Mouse (Mus musculus) stomach, embryonic 14.5 days (tissue): Measurements from ENCODE around the gene Upk2. TPM values are rescaled to one million over a fixed set of nuclear protein-coding genes. Genes with fewer than 3 reads are reported as not detected.

Experiments used
- ATAC-seq: fragments of 200-750 bp; cut with Nextera tagmentation; 2 replicates; pipeline ENCODE4 v1.8.0; 2017; ENCODE audit warnings: low read depth, moderate TSS enrichment; ENCODE audit not compliant: insufficient number of reproducible peaks, insufficient read depth, low FRiP score
- H3K27ac ChIP-seq: fragments of 300-500 bp; sonication (generic); 2 replicates; pipeline ENCODE4 v1.5.1; 2014; ENCODE audit warnings: mild to moderate bottlenecking, low read length, moderate library complexity, mixed read lengths
- H3K27me3 ChIP-seq: fragments of 300-500 bp; sonication (generic); 2 replicates; pipeline ENCODE4 v1.6.1; 2014; ENCODE audit warnings: low read length, control low read depth, mixed read lengths; ENCODE audit not compliant: control insufficient read depth, insufficient read depth
- H3K36me3 ChIP-seq: fragments of 300-500 bp; sonication (generic); 2 replicates; pipeline ENCODE4 v1.6.1; 2014; ENCODE audit warnings: mild to moderate bottlenecking, control low read depth, low read length, moderate library complexity, mixed read lengths; ENCODE audit not compliant: control insufficient read depth, insufficient read depth
- H3K4me1 ChIP-seq: fragments of 300-500 bp; sonication (generic); 2 replicates; pipeline ENCODE4 v1.6.1; 2014; ENCODE audit warnings: low read length, control low read depth, mixed read lengths; ENCODE audit not compliant: control insufficient read depth, insufficient read depth
- H3K4me2 ChIP-seq: fragments of 300-500 bp; sonication (generic); replicated peaks from 2 replicates; pipeline ENCODE4 v1.6.1; 2014; ENCODE audit warnings: low read depth, low read length, control low read depth
- H3K4me3 ChIP-seq: fragments of 300-500 bp; sonication (generic); 2 replicates; pipeline ENCODE4 v1.5.1; 2014; ENCODE audit warnings: low read depth, low read length, control low read depth
- H3K9ac ChIP-seq: fragments of 300-500 bp; sonication (generic); replicated peaks from 2 replicates; pipeline ENCODE4 v1.6.1; 2014; ENCODE audit warnings: low read depth, mild to moderate bottlenecking, control low read depth, low read length, moderate library complexity, mixed read lengths
- H3K9me3 ChIP-seq: fragments of 300-500 bp; sonication (generic); 2 replicates; pipeline ENCODE4 v1.6.1; 2016; ENCODE audit warnings: low read depth, low read length, control low read depth; ENCODE audit not compliant: control insufficient read depth
- WGBS: fragments of 180-500 bp; shearing (Covaris S2); extraction: QIAGEN DNeasy Blood & Tissue Kit; methylation state at CpG from one replicate; pipeline ENCODE4 v1.1.7; 2014; 5-methylcytosine and 5-hydroxymethylcytosine counted together
- polyA plus RNA-seq: library from polyadenylated mRNA; unstranded; fragments of >200 nt; fragmentation: Nextera tagmentation; extraction: Ambion mirVana; gene quantifications from 2 replicates; pipeline ENCODE4 v1.2.1, GENCODE M21; 2014

Upk2 gene
- polyA plus RNA-seq, 1 experiment from 2014 or later = 25.9 TPM

DNA sequence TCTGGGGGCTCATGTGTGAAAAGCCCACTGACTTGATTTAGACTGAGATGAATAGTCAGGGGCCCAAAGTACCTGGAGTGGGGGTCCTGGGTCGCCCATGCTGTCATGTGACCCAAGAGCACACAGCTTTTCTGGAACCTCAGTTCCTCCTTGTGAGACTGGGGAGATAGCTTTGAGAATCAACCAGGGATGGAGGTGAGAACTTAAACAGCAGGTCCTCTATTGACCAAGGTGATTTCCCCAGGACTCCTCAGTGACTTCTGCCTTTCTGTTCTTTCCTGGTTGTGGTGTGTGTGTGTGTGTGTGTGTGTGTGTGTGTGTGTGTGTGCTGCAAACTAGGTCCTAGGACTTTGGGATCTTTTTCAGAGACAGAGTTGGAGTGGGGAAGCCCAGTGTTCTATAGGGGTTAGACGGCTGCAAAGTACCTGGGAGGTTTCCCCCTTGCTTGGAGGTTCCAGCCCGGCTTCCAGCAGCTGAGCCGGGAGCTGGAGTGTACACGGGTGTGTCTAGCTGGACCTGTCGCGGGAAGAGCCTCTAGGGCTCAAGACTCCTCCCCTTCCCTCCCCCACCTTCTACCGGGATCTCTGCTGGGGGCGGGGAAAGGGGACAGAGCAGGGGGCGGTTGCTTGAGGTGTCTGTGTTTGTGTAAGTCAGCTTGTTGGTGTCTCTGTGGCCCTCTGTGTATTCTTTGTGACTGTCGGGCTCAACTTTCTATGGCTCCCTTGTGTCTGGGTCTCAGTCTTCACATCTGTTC lies 43.0 kb upstream of the Upk2 start:
- peaks cover 13% of the 10 kb centered on the region for H3K36me3 ChIP-seq
- H3K4me3 ChIP-seq = peak overlapping the region; percentile 39
- H3K27me3 ChIP-seq = no peaks in the 10 kb centered on the region
- ATAC-seq = peak; percentile 35; the same call in 1 of the 2 replicates
- peak overlapping the region; percentile 92 for H3K27ac ChIP-seq
- H3K4me1 ChIP-seq = peaks cover 78% of the 10 kb centered on the region
- peak overlapping the region; percentile 91 for H3K4me2 ChIP-seq
- WGBS = 2% methylated on average over 11 of the region's 11 CpGs
- H3K9ac ChIP-seq = peak overlapping the region; percentile 37
- no peaks in the 10 kb centered on the region for H3K9me3 ChIP-seq

DNA sequence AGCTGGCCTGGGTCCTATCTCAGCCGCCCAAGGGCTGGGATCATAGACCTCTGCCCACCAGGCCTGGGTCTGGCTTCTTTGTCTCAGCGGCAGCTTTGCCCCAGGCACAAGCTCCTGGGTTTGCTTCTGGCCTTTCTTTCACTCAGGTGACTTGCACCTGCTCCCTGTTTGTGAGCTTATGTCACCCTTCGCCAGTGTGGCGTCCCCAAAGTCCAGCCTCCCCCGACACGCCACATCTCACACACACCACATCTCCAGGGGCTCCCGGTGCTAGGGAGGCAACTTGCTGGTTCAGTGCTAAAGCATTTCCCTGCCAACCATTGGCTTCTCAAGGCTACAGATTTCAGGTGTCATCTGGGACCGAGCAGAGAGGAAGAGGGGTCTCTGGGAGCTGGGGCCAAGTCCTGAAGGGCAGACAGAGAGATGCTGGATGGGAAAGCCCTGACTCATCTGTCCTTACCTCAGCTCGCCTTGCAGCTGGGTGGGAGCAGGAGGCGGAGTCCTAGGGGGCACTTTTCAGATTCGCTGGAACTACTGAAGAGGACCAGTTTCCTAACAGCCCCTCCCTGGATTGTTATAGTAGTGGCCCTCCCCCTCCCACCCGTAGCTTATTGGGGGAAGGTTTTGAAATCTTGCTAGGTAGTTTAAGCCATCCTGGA lies 42.2 kb upstream of the Upk2 start:
- peak overlapping the region; percentile 92; the same call in 1 of the 2 replicates for H3K27ac ChIP-seq

DNA sequence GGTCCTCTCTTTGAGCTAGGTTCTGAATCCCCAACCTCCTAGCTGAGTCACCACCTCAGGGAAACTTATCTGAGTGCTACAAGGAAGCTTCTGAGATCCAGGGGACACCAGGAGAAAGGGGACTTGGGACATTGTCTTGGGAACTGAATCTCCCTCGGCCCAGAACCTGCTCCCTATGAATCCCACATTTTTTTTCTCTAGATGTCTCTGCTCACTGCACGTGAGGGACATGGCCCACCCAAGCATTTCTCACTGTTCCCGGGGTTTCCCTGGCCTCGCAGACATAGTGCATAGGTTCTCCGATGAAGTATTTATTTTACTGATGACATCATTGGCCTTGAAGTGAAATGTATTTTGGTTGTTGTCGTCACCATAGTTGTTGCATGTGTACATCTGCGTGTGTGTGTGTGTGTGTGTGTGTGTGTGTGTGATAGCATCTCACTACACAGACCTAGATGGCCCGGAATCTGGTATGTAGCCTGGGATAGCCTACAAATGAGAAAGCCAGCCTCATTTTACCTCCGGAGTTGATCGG lies 41.1 kb upstream of the Upk2 start:
- no peaks in the 10 kb centered on the region for H3K9me3 ChIP-seq
- 66% methylated on average over 10 of the region's 10 CpGs for WGBS
- H3K27ac ChIP-seq = no peak overlapping the region; the same call in 1 of the 2 replicates
- ATAC-seq = no peak
- H3K4me1 ChIP-seq = peaks cover 76% of the 10 kb centered on the region
- no peaks in the 10 kb centered on the region for H3K27me3 ChIP-seq
- no peaks in the 10 kb centered on the region; the same call in 1 of the 2 replicates for H3K36me3 ChIP-seq
- no peak overlapping the region for H3K4me3 ChIP-seq
- H3K9ac ChIP-seq = no peak overlapping the region
- H3K4me2 ChIP-seq = no peak overlapping the region

More for the DNA sequence above, 42.2 kb upstream of the Upk2 start:
- Histone ChIP-seq H3K27me3 (no peaks in the 10 kb centered on the region), H3K4me1 (peaks cover 80% of the 10 kb centered on the region), H3K4me3 (no peak overlapping the region), H3K9ac (no peak overlapping the region), H3K9me3 (no peaks in the 10 kb centered on the region), H3K4me2 (no peak overlapping the region), H3K36me3 (peaks cover 9% of the 10 kb centered on the region; the same call in 1 of the 2 replicates)
- ATAC-seq = no peak
- WGBS = 49% methylated on average over 12 of the region's 12 CpGs

DNA sequence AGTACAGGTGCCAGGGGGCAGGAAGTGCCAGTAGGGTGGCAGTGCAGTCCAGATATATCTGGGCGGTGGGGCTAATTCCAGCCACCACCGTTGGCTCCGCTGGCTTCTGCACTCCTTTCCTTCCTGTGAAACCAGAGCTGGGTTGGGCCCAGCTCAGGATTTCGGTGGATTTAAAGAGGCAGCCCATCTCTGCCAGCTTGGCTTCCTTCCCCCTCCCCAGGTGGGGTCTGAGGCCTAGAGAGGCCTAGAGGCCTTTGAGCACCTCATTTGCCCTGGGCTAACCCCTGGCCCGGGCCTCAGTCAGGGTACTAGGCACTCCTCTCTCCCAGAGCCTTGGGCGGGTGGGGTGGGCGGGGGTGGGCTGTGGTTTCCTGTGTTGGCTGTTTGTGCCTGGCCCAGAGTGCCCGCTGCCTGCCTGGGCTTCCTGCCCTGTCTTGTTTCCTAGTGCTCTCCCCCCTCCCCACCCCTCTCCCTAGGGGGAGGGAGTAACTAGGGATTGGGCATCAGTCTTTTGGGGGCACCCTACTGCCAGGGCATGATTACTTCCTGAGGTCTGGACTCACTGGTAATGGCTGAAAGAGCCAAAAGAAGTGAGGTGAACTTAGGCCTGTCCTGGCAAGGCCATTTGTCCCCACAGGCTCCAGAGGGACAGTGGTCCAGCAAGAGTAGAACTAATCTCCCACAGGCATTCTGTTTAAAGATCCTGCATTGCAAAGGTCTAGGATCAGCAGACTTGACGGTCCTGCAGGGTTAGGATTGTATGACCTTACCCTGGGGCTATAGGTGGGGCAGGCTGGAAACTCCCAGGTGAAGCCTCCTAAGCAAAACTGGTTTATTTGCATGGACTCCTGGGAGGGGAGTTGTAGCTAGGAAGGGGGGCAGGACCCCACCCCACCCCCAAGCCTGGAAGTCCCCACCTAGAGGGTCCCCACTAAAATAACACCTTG lies 40.4 kb upstream of the Upk2 start:
- WGBS = 37% methylated on average over 9 of the region's 9 CpGs
- Histone ChIP-seq H3K4me3 (no peak overlapping the region), H3K9me3 (no peaks in the 10 kb centered on the region), H3K9ac (no peak overlapping the region), H3K4me2 (no peak overlapping the region), H3K27ac (no peak overlapping the region; the same call in 1 of the 2 replicates), H3K4me1 (peaks cover 77% of the 10 kb centered on the region), H3K27me3 (no peaks in the 10 kb centered on the region), H3K36me3 (no peaks in the 10 kb centered on the region; the same call in 1 of the 2 replicates)
- ATAC-seq = no peak

DNA sequence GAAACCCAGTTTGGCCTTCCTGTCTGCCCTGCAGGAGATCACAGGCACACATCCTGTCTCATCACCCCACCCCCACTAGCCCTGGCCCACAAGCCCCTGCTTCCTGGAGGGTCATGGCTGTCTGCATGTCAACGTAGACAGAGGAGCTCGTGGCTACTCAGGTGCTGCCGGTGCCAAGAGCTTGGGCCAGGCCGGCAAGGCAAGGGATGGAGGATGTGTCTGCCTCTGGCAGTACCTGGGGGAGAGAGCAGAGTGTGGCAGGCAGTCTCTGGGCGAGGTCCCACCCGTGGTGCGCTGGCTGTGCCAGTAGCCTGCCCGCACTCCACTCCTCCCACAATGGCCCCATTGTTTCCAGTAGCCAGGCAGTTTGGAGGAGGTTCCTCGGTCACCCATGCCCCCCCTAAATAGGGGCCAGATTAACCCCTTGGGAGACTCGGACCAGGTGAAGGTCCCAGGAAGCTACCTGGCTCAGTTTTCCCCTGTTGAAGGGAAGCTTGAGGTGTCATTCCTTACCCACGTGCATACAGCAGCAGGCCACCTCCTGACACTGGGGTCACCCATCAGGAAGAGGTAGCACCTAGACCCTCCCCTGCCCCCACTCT lies 39.6 kb upstream of the Upk2 start:
- Histone ChIP-seq H3K9me3 (no peaks in the 10 kb centered on the region), H3K27ac (peak overlapping the region; percentile 15; the same call in 1 of the 2 replicates), H3K36me3 (no peaks in the 10 kb centered on the region; the same call in 1 of the 2 replicates), H3K9ac (no peak overlapping the region), H3K4me2 (0 out of 2 replicates have a peak overlapping the region, but pooled peaks have one; percentile 12), H3K4me3 (no peak overlapping the region), H3K27me3 (no peaks in the 10 kb centered on the region), H3K4me1 (peaks cover 77% of the 10 kb centered on the region)
- 18% methylated on average over 11 of the region's 11 CpGs for WGBS
- no peak for ATAC-seq

DNA sequence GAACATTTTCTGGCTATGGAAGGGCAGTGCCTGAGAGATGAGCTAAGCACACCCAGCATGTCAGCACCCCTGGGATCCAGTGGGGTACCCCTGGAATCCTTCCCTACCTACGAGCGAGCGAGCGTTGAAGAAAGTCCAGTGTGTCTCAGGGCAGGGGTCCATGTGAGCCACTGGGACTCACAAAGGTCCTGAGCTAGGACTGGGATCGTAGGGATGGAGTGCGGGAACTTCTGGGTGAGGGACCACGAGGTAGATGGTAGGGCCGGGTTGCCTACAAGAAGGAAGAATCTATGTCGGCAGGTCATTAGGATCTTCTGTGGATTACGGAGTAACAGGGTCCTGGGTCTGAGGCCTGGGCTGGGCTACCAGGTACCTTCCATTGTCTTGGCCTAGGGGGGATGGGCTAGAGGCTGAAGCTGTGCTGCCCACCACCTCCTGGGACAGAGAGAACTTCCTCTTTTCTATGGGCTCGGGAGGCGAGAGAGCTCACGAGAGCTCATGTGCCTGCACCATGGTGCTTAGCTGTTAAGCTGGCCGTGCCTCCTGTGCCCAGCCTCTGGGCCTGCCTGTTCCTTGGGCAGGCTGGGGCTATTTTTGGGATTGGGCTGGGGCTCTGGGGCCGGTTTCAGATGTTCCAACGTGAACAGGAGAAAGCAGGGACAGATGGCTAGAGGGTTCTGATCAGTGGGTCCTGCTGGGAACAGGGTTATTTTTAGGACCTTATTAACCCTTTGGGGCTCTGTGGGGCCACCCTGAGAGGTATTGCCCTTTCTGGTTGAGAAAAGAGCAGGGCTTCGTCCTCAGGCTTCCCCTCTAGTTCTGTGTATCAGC lies 38.1 kb upstream of the Upk2 start:
- H3K27me3 ChIP-seq = no peaks in the 10 kb centered on the region
- no peak overlapping the region for H3K9ac ChIP-seq
- H3K27ac ChIP-seq = no peak overlapping the region
- H3K4me3 ChIP-seq = no peak overlapping the region
- no peak overlapping the region for H3K4me2 ChIP-seq
- H3K36me3 ChIP-seq = no peaks in the 10 kb centered on the region; the same call in 1 of the 2 replicates
- H3K4me1 ChIP-seq = peaks cover 83% of the 10 kb centered on the region
- H3K9me3 ChIP-seq = no peaks in the 10 kb centered on the region
- ATAC-seq = no peak
- 70% methylated on average over 17 of the region's 17 CpGs for WGBS

DNA sequence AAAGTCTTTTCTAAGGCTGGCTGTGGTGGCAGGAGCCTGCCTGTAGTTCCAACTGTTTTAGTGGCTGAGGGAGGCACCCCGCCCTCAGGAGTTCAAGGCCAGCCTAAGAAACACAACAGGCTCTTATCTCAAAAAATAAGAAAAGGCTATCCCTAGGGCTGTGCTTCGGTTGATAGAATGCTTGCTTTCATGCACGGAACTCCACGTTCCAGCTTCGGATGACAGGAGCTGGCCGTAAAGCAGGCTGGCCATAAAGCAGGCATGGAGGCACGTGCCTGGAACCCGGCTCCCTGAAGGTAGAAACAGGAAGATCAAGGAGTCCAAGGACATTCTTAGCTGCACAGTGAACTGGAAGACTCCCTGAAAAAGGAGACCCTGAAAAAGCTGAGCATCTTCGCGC lies 36.6 kb upstream of the Upk2 start:
- Histone ChIP-seq H3K4me1 (peaks cover 83% of the 10 kb centered on the region), H3K27ac (no peak overlapping the region), H3K4me2 (no peak overlapping the region), H3K9ac (no peak overlapping the region), H3K9me3 (no peaks in the 10 kb centered on the region), H3K4me3 (no peak overlapping the region), H3K27me3 (no peaks in the 10 kb centered on the region), H3K36me3 (no peaks in the 10 kb centered on the region; the same call in 1 of the 2 replicates)
- 76% methylated on average over 10 of the region's 10 CpGs for WGBS
- ATAC-seq = no peak
